Mouse (Mus musculus): ENCODE data around the gene Wbp1l. TPM values are rescaled to one million over a fixed set of nuclear protein-coding genes. Genes with fewer than 3 reads are reported as not detected.
A peak's percentile ranks its signal among the peaks of the same experiment; 100 is the strongest.

Wbp1l gene
- total and polyA plus RNA-seq, 3 experiments = 52.9 to 70.0 TPM; not detected in 1

DNA sequence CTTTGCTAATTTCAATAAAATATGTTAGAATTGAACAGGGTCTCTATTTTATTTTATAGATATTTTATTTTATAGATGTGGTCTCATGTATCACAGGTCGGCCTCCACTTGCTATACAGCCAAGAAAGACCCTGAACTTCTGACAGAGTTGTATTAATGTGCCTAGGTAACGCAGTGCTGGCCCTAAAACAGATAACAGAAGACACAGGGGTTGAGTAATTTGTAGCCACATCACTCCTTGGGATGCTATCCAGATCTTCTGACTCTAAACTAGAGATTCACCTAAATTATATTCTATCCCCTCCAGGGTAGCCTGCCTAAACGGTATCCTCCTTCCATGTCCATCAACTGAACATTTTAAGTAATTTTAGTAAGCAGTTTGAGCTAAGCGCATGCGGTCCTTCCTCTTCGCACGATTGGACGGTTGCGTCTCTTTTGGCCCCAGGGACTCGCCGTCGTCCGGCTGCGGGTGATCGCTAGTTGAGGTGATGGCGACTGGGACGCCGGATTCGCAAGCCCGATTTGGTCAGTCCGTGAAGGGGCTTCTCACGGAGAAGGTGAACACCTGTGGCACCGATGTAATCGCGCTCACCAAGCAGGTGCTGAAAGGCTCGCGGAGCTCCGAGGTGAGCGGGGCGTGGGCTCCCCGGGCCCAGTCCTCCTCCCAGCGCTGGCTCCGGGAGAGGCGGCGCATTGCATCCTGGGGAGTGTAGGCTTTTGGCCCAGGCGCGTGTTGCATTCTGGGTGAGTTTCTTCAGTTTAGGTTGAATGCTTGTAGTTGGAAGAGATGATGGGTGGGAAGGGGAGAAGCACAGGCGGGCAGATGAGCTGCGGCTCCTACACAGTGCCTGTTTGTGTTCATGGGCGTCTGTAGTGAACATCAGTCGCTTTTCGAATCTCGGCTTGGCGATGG, 90.8 kb downstream of the Wbp1l start, which contains the start of gene Borcs7:
TSS of gene Borcs7 (plus strand) at position 447 of the 913 bp plus-strand sequence.
- H3K9ac ChIP-seq (ENCODE audit: control insufficient read depth, low read depth, low read length, poor library complexity, severe bottlenecking) = peak within 1 kb of the TSS; percentile 90
- TF ChIP-seq GABPA (IDR thresholded peaks at IDR 0.05; ENCODE audit: low read depth, low read length) = no peak
- peak; percentile 82 for TF ChIP-seq ZMIZ1 (IDR thresholded peaks at IDR 0.05; ENCODE audit: low read depth, low read length)
- no peak for TF ChIP-seq RAD21 (IDR thresholded peaks at IDR 0.05; ENCODE audit: low read depth, low read length)
- TF ChIP-seq ETS1 (IDR thresholded peaks at IDR 0.05; ENCODE audit: low read depth, low read length) = 0 out of 2 replicates have a peak, but pooled peaks have one; percentile 40
- TF ChIP-seq MAFK (IDR thresholded peaks at IDR 0.05; ENCODE audit: borderline replicate concordance, low read depth, low read length) = no peak
- no peak for TF ChIP-seq TAL1 (IDR thresholded peaks at IDR 0.05; ENCODE audit: low read length)
- TF ChIP-seq BHLHE40 (IDR thresholded peaks at IDR 0.05; ENCODE audit: borderline replicate concordance, low read depth, low read length) = no peak
- TF ChIP-seq UBTF (IDR thresholded peaks at IDR 0.05; ENCODE audit: borderline replicate concordance, insufficient read depth, low read depth, low read length) = no peak
- TF ChIP-seq E2F4 (IDR thresholded peaks at IDR 0.05; ENCODE audit: borderline replicate concordance, low read depth, low read length) = no peak
- TF ChIP-seq ZNF384 (IDR thresholded peaks at IDR 0.05; ENCODE audit: low read depth, low read length) = peak; percentile 14; the same call in 1 of the 2 replicates
- peak; percentile 60; the same call in 1 of the 2 replicates for TF ChIP-seq MXI1 (IDR thresholded peaks at IDR 0.05; ENCODE audit: low read depth, low read length)
- peak; percentile 77 for TF ChIP-seq TBP (IDR thresholded peaks at IDR 0.05; ENCODE audit: low read depth, low read length)
- TF ChIP-seq SMC3 (IDR thresholded peaks at IDR 0.05; ENCODE audit: low read depth, low read length) = 0 out of 2 replicates have a peak, but pooled peaks have one; percentile 10
- TF ChIP-seq CHD2 (IDR thresholded peaks at IDR 0.05; ENCODE audit: low read length) = no peak
- peak; percentile 97 for TF ChIP-seq MYC (IDR thresholded peaks at IDR 0.05; ENCODE audit: low read depth, low read length)
- peak; percentile 91 for TF ChIP-seq SIN3A (IDR thresholded peaks at IDR 0.05; ENCODE audit: low read length)
- peak; percentile 68 for TF ChIP-seq NRF1 (IDR thresholded peaks at IDR 0.05; ENCODE audit: insufficient read depth, low read depth, low read length, poor library complexity, severe bottlenecking)
- TF ChIP-seq POLR2AphosphoS5 (IDR thresholded peaks at IDR 0.05; ENCODE audit: borderline replicate concordance, low read depth, low read length) = no peak
- peak; percentile 93 for TF ChIP-seq HCFC1 (IDR thresholded peaks at IDR 0.05; ENCODE audit: low read depth, low read length)
- peak; percentile 80 for TF ChIP-seq KAT2A (conservative IDR thresholded peaks at IDR 0.05; ENCODE audit: low read depth, low read length)
- peak; percentile 95 to 97 for TF ChIP-seq POLR2A (IDR thresholded peaks at IDR 0.05; ENCODE audit: control insufficient read depth in 1 of 2, insufficient read depth in 1 of 2, low read depth in 1 of 2, low read length in 2 of 2, poor library complexity in 1 of 2)
- TF ChIP-seq ELF1 (IDR thresholded peaks at IDR 0.05; ENCODE audit: low read depth, low read length) = peak; percentile 84
- TF ChIP-seq POLR2AphosphoS2 (IDR thresholded peaks at IDR 0.05; ENCODE audit: low read length) = no peak; the same call in 1 of the 2 replicates
- TF ChIP-seq USF2 (IDR thresholded peaks at IDR 0.05; ENCODE audit: borderline replicate concordance in 1 of 2, insufficient read depth in 1 of 2, low read depth in 1 of 2, low read length in 2 of 2) = no peak
- TF ChIP-seq GATA1 (IDR thresholded peaks at IDR 0.05; ENCODE audit: low read depth, low read length) = no peak; the same call in 1 of the 2 replicates
- peak; percentile 69 for TF ChIP-seq TCF12 (IDR thresholded peaks at IDR 0.05; ENCODE audit: low read depth, low read length)
- no peak; a peak in 1 of 4 replicates for TF ChIP-seq EP300 (IDR thresholded peaks at IDR 0.05; ENCODE audit: low read depth in 1 of 2, low read length in 2 of 2)
- TF ChIP-seq USF1 (IDR thresholded peaks at IDR 0.05; ENCODE audit: low read depth, low read length) = peak; percentile 43; the same call in 1 of the 2 replicates
- peak; percentile 79 for TF ChIP-seq MAZ (IDR thresholded peaks at IDR 0.05; ENCODE audit: low read depth, low read length)
- TF ChIP-seq ZKSCAN1 (IDR thresholded peaks at IDR 0.05; ENCODE audit: low read depth, low read length) = no peak
- no peak for TF ChIP-seq JUND (IDR thresholded peaks at IDR 0.05; ENCODE audit: low read depth, low read length)
- TF ChIP-seq ZC3H11A (IDR thresholded peaks at IDR 0.05; ENCODE audit: low read depth, low read length) = no peak
- TF ChIP-seq NELFE (IDR thresholded peaks at IDR 0.05; ENCODE audit: low read depth, low read length) = peak; percentile 89
- peak; percentile 81 for TF ChIP-seq MAX (IDR thresholded peaks at IDR 0.05; ENCODE audit: low read length)
- no peak for TF ChIP-seq RCOR1 (IDR thresholded peaks at IDR 0.05; ENCODE audit: low read depth, low read length)

More for the DNA sequence above, 90.8 kb downstream of the Wbp1l start, which contains the start of gene Borcs7:
- peaks cover 0 to 21% of the 10 kb centered on the region in 2 experiments; a peak in 2 of 4 replicates for H3K36me3 ChIP-seq (ENCODE audit: control insufficient read depth in 1 of 2, insufficient read depth in 2 of 2, low read length in 2 of 2)
- peak within 1 kb of the TSS; percentile 71 to 93 for H3K4me3 ChIP-seq (ENCODE audit: control insufficient read depth in 1 of 2, insufficient read depth in 1 of 2, low read depth in 2 of 2, low read length in 2 of 2)
- peak; percentile 97 for DNase-seq (ENCODE audit: low read depth, low spot score)
- no peaks in the 10 kb centered on the region for H3K27me3 ChIP-seq (ENCODE audit: control insufficient read depth in 1 of 2, insufficient read depth in 2 of 2, low read length in 2 of 2)
- peaks cover 5% of the 10 kb centered on the region for H3K79me2 ChIP-seq (ENCODE audit: control insufficient read depth, insufficient read depth, low read length, poor library complexity)
- H3K27ac ChIP-seq (ENCODE audit: control insufficient read depth, low read depth, low read length) = peak within 1 kb of the TSS; percentile 83
- H3K4me1 ChIP-seq (ENCODE audit: control insufficient read depth in 1 of 2, insufficient read depth in 2 of 2, low read length in 2 of 2) = peaks cover 9 to 29% of the 10 kb centered on the region in 2 experiments
- no peaks in the 10 kb centered on the region for H3K9me3 ChIP-seq (replicated peaks; ENCODE audit: insufficient read depth, low read length)

All from MEL (cell line).